Mouse (Mus musculus) activated CD4-positive, CD25-positive, alpha-beta regulatory T cell, adult 9 weeks (primary cell): ENCODE results near the gene Clint1. TPM values are rescaled to one million over a fixed set of nuclear protein-coding genes. Genes with fewer than 3 reads are reported as not detected.

Source experiments
- polyA plus RNA-seq: library from polyadenylated mRNA; unstranded; fragments of 100-300 nt; shearing (Covaris generic); gene quantifications from one replicate; pipeline ENCODE4 v1.2.1, GENCODE M21; 2017

The Clint1 gene
- 35.5 TPM for polyA plus RNA-seq

DNA sequence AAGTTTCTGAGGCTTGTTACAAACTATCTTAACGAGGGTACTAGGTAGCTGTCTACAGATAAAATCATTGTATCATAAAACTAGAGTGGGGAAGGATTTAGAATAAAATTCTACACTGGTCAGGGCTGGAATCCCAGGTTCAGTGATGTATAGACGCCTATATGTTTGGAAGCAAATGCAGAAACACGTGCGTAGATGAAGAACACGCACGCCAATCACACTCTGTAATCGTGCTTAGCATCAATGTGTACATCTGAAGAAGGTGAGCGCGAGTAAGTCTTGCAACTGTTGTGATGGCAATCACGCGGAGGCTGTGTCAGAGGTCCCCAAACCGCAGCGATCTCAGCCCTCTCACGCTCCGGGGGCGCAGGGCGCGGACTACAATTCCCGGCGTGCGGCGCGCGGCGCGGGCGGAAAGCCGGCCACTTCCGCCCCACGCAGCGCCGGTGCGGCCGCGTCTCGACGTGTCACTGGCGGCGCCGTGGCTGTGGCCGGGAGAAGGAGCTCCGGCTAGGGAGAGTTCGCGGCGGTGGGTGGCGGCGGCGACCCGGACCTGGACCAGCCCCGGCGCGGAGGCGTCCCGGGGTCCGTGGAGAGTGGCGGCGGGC lies at the start of gene Clint1:
Gene Clint1, plus strand, starts transcription at position 536 of the 608 bp plus-strand sequence.

DNA sequence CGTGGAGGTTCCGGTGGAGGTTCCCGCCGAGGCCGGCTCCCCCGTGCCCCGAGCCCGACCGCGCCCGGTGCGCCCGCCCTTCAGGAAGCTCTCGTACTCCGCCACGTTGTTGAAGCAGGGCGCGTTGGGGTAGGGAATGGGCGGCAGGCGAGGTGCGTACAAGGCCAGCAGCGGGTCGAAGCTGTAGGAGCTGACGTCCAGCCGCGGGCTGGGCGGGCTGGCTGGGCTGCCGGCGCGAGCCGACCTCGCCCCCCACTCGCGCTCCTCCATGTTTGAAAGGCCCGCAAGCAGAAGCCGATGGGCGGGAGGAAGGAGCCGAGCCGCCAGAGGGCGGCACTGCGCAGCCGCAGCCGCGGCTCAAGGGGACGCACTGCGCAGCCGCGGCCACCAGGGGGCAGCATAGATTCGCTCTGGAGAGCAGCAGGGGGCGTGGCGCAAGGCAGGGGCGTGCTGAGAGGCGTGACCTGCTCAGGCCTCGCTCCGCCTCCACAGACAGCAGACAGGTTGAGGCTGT lies 92.8 kb downstream of the Clint1 start, which contains the start of gene Lsm11:
Gene Lsm11, minus strand, starts transcription at position 293 of the 514 bp plus-strand sequence.

DNA sequence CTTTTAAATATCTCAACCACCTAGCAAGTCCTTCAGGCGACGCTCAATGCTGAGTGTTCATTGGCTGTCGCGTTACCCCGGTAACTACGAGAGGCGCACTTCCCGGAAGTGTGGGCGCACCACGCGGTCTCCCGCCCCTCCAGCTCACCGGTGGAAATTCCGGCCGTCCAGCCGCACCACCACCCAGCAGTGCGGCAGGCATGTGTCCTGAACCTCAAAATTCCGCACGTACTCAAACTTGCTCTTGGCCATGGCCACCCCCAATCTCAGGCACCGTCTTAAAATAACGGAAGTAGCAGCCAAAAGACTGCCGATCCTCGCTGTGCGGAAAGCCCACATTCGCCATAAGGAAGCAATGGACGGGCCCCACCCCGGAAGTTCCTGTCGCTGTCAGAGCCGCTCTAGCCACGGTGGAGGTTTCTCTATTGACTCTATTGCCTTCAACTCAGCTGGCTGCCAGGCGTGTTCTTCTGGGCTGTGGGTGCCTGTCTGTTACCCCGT lies 103.3 kb downstream of the Clint1 start, which contains the start of gene Thg1l:
Gene Thg1l, minus strand, starts transcription at position 368 of the 501 bp plus-strand sequence.

Other genes starting within 250 kb of the Clint1 start
- gene Lsm11, start 92.9 kb downstream of the Clint1 start, polyA plus RNA-seq, result 1.5 TPM
- 6.3 TPM for gene Thg1l, start 103.4 kb downstream of the Clint1 start, polyA plus RNA-seq
- not detected for gene Sox30, start 128.3 kb downstream of the Clint1 start, polyA plus RNA-seq
- 8.8 TPM for gene Gm12166, start 200.3 kb downstream of the Clint1 start, polyA plus RNA-seq
- 64.5 TPM for gene Adam19, start 203.9 kb downstream of the Clint1 start, polyA plus RNA-seq